Mouse (Mus musculus): ENCODE data around the gene Mylk2. TPM values are rescaled to one million over a fixed set of nuclear protein-coding genes. Genes with fewer than 3 reads are reported as not detected.

Mylk2 gene
- total RNA-seq, 2 experiments from 2014 or later: not detected

GRCm38 (mm10) chr2:152950358-152951064 lies 39.4 kb downstream of the Mylk2 start:
- TF ChIP-seq CTCF (IDR thresholded peaks at IDR 0.05): no peak
- intact Hi-C loops (cut with DNase I): no loop called here
- H3K27ac ChIP-seq: no peak overlapping the region
- H3K4me3 ChIP-seq: peak overlapping the region; percentile 92
- no peak for DNase-seq (ENCODE audit: extremely low spot score in 1 of 2, low spot score in 2 of 2)

- intact Hi-C loops (cut with DNase I): no loop called here
- peak; percentile 30 for TF ChIP-seq CTCF (IDR thresholded peaks at IDR 0.05)
- DNase-seq (ENCODE audit: extremely low spot score in 1 of 2, low spot score in 2 of 2): peak; percentile 72 to 74
- H3K27ac ChIP-seq: peak within 1 kb of the TSS; percentile 93
- peak within 1 kb of the TSS; percentile 92 for H3K4me3 ChIP-seq
These were observed 40.1 kb downstream of the Mylk2 start, which contains the start of gene Dusp15 for GRCm38 (mm10) chr2:152951065-152951849. Gene Dusp15, minus strand, starts transcription at chr2:152951698.

DNA sequence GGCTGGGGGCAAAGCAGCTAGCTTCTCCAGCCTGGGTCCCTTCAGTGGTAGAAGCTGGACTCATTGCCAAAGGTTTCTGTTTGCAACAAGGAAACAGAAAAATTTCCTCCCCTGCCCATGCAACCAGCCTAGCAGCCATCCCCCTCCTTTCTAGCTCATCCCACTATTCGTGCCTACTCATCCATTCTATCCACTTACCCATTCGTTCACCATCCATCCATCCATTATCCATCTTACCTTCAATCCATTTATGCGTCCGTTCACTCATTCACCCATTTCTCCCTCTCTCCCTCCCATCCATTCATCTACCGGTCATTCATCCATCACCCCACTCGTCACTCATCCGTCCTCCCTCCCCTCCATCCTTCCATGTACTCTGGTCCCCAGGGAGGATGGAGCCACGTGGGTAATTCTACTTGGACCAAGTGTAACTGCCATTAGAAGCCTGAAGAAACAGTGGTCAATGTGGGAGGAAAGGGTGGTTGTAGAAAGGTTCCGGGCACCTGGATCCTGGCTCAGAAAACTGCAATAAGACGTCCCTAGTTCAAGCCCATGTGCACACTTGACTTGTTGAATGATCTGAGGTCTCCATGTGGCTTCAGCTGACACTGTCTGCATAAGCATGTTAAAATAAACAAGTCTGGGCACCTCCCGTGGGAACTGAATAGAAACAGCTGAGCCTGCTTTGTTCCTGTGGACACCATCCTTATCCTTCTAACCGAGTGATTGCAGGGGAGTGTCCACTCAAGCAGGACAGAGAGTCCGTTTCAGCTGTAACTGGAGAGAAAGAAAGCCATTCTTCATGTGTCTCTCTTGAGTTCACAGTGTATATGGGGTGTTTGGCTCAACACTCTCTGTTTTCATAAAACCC lies 40.9 kb downstream of the Mylk2 start:
- peak overlapping the region; percentile 92 for H3K4me3 ChIP-seq
- peak overlapping the region; percentile 93 for H3K27ac ChIP-seq
- intact Hi-C loops (cut with DNase I): no loop called here
- TF ChIP-seq CTCF (IDR thresholded peaks at IDR 0.05): no peak
- DNase-seq (ENCODE audit: extremely low spot score in 1 of 2, low spot score in 2 of 2): no peak

DNA sequence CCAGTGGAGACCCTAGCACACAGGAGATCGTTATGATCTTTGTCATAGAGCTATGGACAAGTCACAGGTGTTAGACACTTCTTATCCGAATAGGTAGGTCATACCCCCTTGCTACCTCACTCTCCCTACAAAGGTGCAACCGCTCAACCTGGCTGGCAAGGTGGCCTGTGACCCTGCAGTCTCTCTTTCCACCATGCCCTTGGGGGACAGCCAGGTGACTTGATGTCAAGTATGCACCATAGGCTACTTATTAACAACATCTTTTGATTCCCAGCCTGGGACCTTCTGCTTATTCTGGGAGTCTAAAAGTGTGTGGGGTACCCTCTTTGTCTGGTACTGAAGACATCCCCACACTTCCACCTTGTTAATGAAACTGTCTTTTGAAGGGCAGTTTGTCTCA lies 47.0 kb downstream of the Mylk2 start:
- TF ChIP-seq CTCF (IDR thresholded peaks at IDR 0.05): no peak
- no peak for DNase-seq (ENCODE audit: extremely low spot score in 1 of 2, low spot score in 2 of 2)
- Histone ChIP-seq H3K4me3 (no peak overlapping the region), H3K27ac (no peak overlapping the region)
- intact Hi-C loops (cut with DNase I): no loop called here

- Histone ChIP-seq H3K27ac (no peak within 1 kb of the TSS), H3K4me3 (peak within 1 kb of the TSS; percentile 63)
- DNase-seq (ENCODE audit: extremely low spot score in 1 of 2, low spot score in 2 of 2): peak; percentile 72 to 82
- intact Hi-C loops (cut with DNase I): loop anchor here (5.0 kb wide), 1 partner anchor 50 kb away; no protein-coding TSS in a partner anchor
- no peak for TF ChIP-seq CTCF (IDR thresholded peaks at IDR 0.05)
These were observed 51.1 kb downstream of the Mylk2 start, which contains the start of gene Ttll9 for GRCm38 (mm10) chr2:152962091-152962793. Gene Ttll9, plus strand, starts transcription at chr2:152962485.

GRCm38 (mm10) chr2:152965555-152965954 lies 54.4 kb downstream of the Mylk2 start:
- TF ChIP-seq CTCF (IDR thresholded peaks at IDR 0.05): no peak
- intact Hi-C loops (cut with DNase I): no loop called here
- DNase-seq (ENCODE audit: extremely low spot score in 1 of 2, low spot score in 2 of 2): no peak
- H3K4me3 ChIP-seq: no peak overlapping the region
- no peak overlapping the region for H3K27ac ChIP-seq

Small RNAs within 50 kb of the gene (microRNA-seq; reads per million reads assigned to microRNA genes)
- gene Mir5622: 0 reads per million in 2 experiments

Other genes starting within 250 kb of the Mylk2 start
- gene H13, start 241.9 kb upstream of the Mylk2 start, total RNA-seq (2021): 10 to 100 TPM; 77.2 to 82.2 TPM
- gene Mcts2, start 224.3 kb upstream of the Mylk2 start, total RNA-seq (2021): 10 to 100 TPM; 17.6 to 19.8 TPM
- gene Id1, start 175.1 kb upstream of the Mylk2 start, total RNA-seq (2021): 10 to 100 TPM; 22.4 to 24.2 TPM
- 1 to 10 TPM; 1.7 to 1.9 TPM for gene Cox4i2, start 157.2 kb upstream of the Mylk2 start, total RNA-seq (2021)
- gene Bcl2l1, start 79.6 kb upstream of the Mylk2 start, total RNA-seq (2021): 100 to 1,000 TPM; 133 to 135 TPM
- 1 to 10 TPM; 2.5 to 3.0 TPM for gene Tpx2, start 63.4 kb upstream of the Mylk2 start, total RNA-seq (2021)
- gene Foxs1, start 21.9 kb downstream of the Mylk2 start, total RNA-seq (2021): under 1 TPM; 0.34 to 0.44 TPM
- 10 to 100 TPM; 16.9 to 20.3 TPM for gene Dusp15, start 40.3 kb downstream of the Mylk2 start, total RNA-seq (2021)
- 1 to 10 TPM; 2.3 to 2.9 TPM for gene Ttll9, start 51.1 kb downstream of the Mylk2 start, total RNA-seq (2021)
- gene Pdrg1, start 104.1 kb downstream of the Mylk2 start, total RNA-seq (2021): 10 to 100 TPM; 55.5 to 60.5 TPM
- gene Xkr7, start 120.5 kb downstream of the Mylk2 start, total RNA-seq (2021): 1 to 10 TPM; 5.0 to 5.3 TPM
- 1 to 10 TPM; 5.4 to 6.2 TPM for gene Ccm2l, start 154.6 kb downstream of the Mylk2 start, total RNA-seq (2021)
- gene Hck, start 197.1 kb downstream of the Mylk2 start, total RNA-seq (2021): 1 to 10 TPM; 2.0 to 2.1 TPM
- 100 to 1,000 TPM; 112 to 118 TPM for gene Tm9sf4, start 250.0 kb downstream of the Mylk2 start, total RNA-seq (2021)

Data from left cerebral cortex, adult 2 months (tissue).